Mouse (Mus musculus): Measurements from ENCODE around the gene Gm47955.

DNA sequence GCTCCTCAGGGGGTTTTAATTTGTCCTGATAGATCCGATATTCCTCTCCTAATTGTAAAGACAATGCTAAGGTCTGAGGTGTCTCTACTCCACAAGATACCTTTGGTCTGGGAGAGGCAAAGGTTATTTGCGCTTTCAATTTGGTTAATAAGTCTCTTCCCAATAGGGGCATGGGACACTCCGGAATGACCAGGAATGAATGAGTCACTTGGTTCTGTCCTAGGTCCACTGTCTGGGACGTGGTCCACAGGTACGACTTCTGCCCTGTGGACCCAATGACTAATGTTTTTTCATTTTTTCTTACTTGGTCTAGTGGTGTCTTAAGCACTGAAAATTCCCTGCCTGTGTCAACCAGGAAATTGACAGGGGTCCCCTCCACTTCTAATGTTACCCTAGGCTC is 21.4 kb upstream of the Gm47955 start:
- TF ChIP-seq CTCF (IDR thresholded peaks at IDR 0.05; ENCODE audit: borderline replicate concordance, extremely low read depth, insufficient read depth, insufficient read length) (no peak), POLR2A (IDR thresholded peaks at IDR 0.05; ENCODE audit: borderline replicate concordance, extremely low read depth, insufficient read depth, insufficient read length, poor library complexity, severe bottlenecking) (no peak)
